Mouse (Mus musculus): ENCODE results near the gene Tsga10. TPM values are rescaled to one million over a fixed set of nuclear protein-coding genes. Genes with fewer than 3 reads are reported as not detected.
"Not testable (repeated sequence)": the region's sequence is repeated elsewhere in the genome, so short reads cannot be mapped to it uniquely, and the experiment has no call there.

Tsga10 gene
- polyA plus RNA-seq, 1 experiment = 3.3 TPM

DNA sequence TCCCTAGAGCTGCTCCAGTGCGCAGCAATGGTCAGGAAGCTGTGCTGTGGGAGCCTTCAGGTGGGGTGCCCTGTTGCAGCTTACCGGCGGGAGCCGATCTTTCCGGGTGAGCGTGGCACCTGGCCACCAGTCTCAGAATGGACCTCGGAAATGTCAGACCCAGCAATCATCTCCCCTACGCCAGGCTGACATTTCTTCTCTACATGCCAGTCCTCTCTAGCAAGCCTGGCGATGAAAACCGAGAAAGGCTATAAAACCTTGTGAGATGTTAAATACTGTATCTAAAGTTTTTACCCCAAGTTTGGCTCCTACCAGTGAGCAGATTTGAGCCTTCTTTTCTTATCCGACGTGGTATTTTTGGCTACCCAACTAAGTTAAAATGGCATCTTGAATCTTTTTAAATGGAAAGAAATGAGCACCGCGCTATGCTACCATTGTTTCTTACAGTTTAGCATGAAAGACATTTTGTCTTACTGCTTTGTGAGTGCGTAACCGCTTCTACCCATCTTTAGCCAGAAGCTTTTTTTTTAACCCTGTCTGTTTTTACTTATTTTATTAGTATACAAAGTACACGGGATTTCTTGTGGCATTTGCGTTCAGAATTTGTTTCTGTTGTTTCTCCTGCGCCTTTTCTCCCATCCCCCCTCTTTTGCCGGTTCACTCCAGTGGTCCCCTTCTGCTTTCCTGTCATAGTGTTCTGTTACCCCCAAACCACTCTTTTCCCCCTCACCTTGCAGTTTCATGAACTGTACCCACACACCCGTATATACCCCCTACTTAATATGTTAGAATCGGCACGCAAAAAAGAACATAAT, 621 bp downstream of the Tsga10 start:
- Histone ChIP-seq H3K4me1 (ENCODE audit: control insufficient read depth, insufficient read depth, low read length) (0 out of 2 replicates have a peak, but pooled peaks cover 2% of the 10 kb centered on the region), H3K4me3 (ENCODE audit: insufficient read depth, low read length) (peak overlapping the region; percentile 72), H3K27ac (ENCODE audit: insufficient read depth, low read length) (peak overlapping the region; percentile 82)
- TF ChIP-seq POLR2A (IDR thresholded peaks at IDR 0.05; ENCODE audit: low read depth, low read length) (peak; percentile 96), CTCF (IDR thresholded peaks at IDR 0.05; ENCODE audit: borderline replicate concordance, insufficient read depth, low read length) (no peak)

- H3K27ac ChIP-seq (ENCODE audit: insufficient read depth, low read length) = peak overlapping the region; percentile 82
- TF ChIP-seq POLR2A (IDR thresholded peaks at IDR 0.05; ENCODE audit: low read depth, low read length) (peak; percentile 94), CTCF (IDR thresholded peaks at IDR 0.05; ENCODE audit: borderline replicate concordance, insufficient read depth, low read length) (no peak; the same call in 1 of the 2 replicates)
- H3K4me3 ChIP-seq (ENCODE audit: insufficient read depth, low read length) = peak overlapping the region; percentile 72
- 0 out of 2 replicates have a peak, but pooled peaks cover 2% of the 10 kb centered on the region for H3K4me1 ChIP-seq (ENCODE audit: control insufficient read depth, insufficient read depth, low read length)
Observed at GRCm38 (mm10) chr1:37864511-37865400, 1.5 kb downstream of the Tsga10 start.

DNA sequence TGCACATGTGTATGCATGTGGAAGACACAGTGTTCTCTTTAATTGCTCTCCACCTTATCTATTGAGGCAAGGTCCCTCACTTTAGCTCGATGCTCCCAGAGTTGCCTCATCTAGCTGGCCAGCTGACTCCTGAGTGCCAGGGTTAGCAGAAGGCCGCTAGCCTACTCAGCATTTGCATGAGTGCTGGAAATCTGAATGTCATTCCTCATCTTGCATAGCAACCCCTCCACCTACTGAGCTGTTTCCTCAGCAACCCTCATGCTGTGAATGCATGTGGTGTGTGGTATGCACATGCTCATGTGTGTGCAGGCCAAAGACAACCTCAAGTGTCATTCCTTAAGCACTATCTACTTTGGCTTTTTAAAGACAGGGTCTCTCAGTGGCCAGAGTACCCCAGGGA, 15.5 kb downstream of the Tsga10 start:
- Histone ChIP-seq H3K4me1 (ENCODE audit: control insufficient read depth, insufficient read depth, low read length) (no peaks in the 10 kb centered on the region), H3K4me3 (ENCODE audit: insufficient read depth, low read length) (no peak overlapping the region), H3K27ac (ENCODE audit: insufficient read depth, low read length) (no peak overlapping the region)
- no peak for TF ChIP-seq POLR2A (IDR thresholded peaks at IDR 0.05; ENCODE audit: low read depth, low read length)
- TF ChIP-seq CTCF (IDR thresholded peaks at IDR 0.05; ENCODE audit: borderline replicate concordance, insufficient read depth, low read length) = no peak

DNA sequence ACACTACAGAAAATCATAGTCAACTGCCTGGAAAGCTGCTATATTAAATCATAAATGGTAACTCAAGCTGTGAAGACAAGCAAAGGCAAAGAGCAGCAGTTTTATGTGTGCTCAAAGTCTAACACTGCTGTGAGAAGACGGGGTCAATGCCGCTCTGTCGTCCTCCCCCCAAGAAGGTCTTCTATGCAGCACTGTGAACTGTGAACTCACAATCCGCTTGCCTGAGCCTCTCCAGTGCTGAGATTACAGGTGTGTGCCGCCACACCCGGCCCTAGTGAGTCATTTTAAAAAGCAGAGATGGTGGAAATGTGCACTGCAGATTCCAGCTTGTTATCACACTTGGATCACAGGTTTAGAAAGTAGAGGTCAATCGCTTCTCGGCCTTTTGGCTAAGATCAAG, 19.4 kb downstream of the Tsga10 start:
- Histone ChIP-seq H3K4me1 (ENCODE audit: control insufficient read depth, insufficient read depth, low read length) (no peaks in the 10 kb centered on the region), H3K27ac (ENCODE audit: insufficient read depth, low read length) (no peak overlapping the region), H3K4me3 (ENCODE audit: insufficient read depth, low read length) (no peak overlapping the region)
- TF ChIP-seq CTCF (IDR thresholded peaks at IDR 0.05; ENCODE audit: borderline replicate concordance, insufficient read depth, low read length) = no peak

DNA sequence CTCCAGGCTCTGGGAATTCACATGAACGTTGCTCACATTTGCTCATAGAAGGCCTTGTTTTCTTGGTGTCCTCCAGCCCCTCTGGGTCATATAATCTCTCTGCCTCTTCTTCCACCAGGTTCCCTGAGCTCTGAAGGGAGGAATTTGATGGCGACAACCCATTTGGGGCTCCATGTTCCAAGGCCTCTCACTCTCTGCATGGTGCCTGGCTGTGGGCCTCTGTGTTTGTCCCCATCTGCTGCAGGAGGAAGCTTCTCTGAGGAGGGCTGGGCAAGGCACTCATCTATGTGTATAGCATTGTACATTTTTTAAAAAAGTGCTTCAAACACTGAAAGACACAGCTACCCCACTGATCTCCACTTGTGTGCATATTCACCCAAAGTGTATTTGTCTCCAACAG, 34.5 kb downstream of the Tsga10 start:
- TF ChIP-seq CTCF (IDR thresholded peaks at IDR 0.05; ENCODE audit: borderline replicate concordance, insufficient read depth, low read length) (no peak), POLR2A (IDR thresholded peaks at IDR 0.05; ENCODE audit: low read depth, low read length) (no peak)

GRCm38 (mm10) chr1:37802291-37802690, 63.9 kb downstream of the Tsga10 start:
- TF ChIP-seq CTCF (IDR thresholded peaks at IDR 0.05; ENCODE audit: borderline replicate concordance, insufficient read depth, low read length) = peak; percentile 14; the same call in 1 of the 2 replicates
- not testable (repeated sequence) for H3K27ac ChIP-seq (ENCODE audit: insufficient read depth, low read length); H3K4me3 ChIP-seq (ENCODE audit: insufficient read depth, low read length); H3K4me1 ChIP-seq (ENCODE audit: control insufficient read depth, insufficient read depth, low read length)

More for the DNA sequence above, 34.5 kb downstream of the Tsga10 start:
- Histone ChIP-seq H3K4me3 (ENCODE audit: insufficient read depth, low read length) (no peak overlapping the region), H3K4me1 (ENCODE audit: control insufficient read depth, insufficient read depth, low read length) (no peaks in the 10 kb centered on the region), H3K27ac (ENCODE audit: insufficient read depth, low read length) (no peak overlapping the region)

DNA sequence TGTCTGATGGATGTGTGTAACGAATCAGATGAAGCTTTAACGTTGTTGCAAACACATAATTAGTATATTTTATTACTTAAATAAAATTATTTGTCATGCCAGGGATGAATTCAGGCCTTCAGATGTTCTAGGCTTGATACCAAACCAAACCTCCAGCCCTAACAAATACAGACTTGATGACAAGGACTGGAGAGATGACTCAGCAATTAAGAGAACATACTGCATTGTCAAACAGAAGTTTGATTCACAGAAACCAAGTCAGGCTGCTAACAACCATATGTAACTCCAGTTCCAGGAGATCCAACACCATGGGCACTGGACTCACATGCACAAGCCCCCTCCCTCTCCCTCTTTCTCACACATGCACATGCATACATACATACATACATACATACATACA, 65.9 kb downstream of the Tsga10 start:
- H3K27ac ChIP-seq (ENCODE audit: insufficient read depth, low read length) = no peak overlapping the region
- no peak overlapping the region for H3K4me3 ChIP-seq (ENCODE audit: insufficient read depth, low read length)
- TF ChIP-seq POLR2A (IDR thresholded peaks at IDR 0.05; ENCODE audit: low read depth, low read length) (no peak), CTCF (IDR thresholded peaks at IDR 0.05; ENCODE audit: borderline replicate concordance, insufficient read depth, low read length) (no peak)

DNA sequence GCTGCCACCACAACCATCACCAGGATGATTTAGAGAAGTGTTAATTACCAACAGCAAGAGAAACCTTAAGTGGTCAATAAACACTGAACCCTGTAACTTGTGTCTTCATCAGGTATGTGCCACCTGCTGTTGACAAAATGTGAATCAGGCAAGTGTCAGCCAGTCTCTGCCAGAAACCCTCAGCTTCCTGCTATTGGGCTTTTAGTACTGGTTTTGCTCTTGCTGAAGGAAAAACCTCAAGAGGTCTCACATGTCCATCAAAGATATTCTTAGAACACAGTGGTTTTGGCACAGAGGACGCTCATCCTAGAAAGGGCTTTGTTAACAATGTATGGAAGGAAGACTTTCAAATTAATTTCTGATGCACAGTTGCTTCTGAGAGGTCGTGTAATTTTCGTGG, 66.7 kb downstream of the Tsga10 start:
- TF ChIP-seq POLR2A (IDR thresholded peaks at IDR 0.05; ENCODE audit: low read depth, low read length) (no peak), CTCF (IDR thresholded peaks at IDR 0.05; ENCODE audit: borderline replicate concordance, insufficient read depth, low read length) (no peak)
- Histone ChIP-seq H3K4me3 (ENCODE audit: insufficient read depth, low read length) (no peak overlapping the region), H3K4me1 (ENCODE audit: control insufficient read depth, insufficient read depth, low read length) (no peaks in the 10 kb centered on the region), H3K27ac (ENCODE audit: insufficient read depth, low read length) (no peak overlapping the region)

More for the DNA sequence above, 65.9 kb downstream of the Tsga10 start:
- H3K4me1 ChIP-seq (ENCODE audit: control insufficient read depth, insufficient read depth, low read length) = no peaks in the 10 kb centered on the region

- no peak overlapping the region for H3K27ac ChIP-seq (ENCODE audit: insufficient read depth, low read length)
- no peak for TF ChIP-seq POLR2A (IDR thresholded peaks at IDR 0.05; ENCODE audit: low read depth, low read length)
- TF ChIP-seq CTCF (IDR thresholded peaks at IDR 0.05; ENCODE audit: borderline replicate concordance, insufficient read depth, low read length) = no peak
Observed at GRCm38 (mm10) chr1:37759407-37759806, 106.8 kb downstream of the Tsga10 start.

More at GRCm38 (mm10) chr1:37759407-37759806, 106.8 kb downstream of the Tsga10 start:
- H3K4me3 ChIP-seq (ENCODE audit: insufficient read depth, low read length) = no peak overlapping the region
- no peaks in the 10 kb centered on the region for H3K4me1 ChIP-seq (ENCODE audit: control insufficient read depth, insufficient read depth, low read length)
